Mouse (Mus musculus) liver, embryonic 14.5 days (tissue): ENCODE data around the gene Cggbp1. TPM values are rescaled to one million over a fixed set of nuclear protein-coding genes. Genes with fewer than 3 reads are reported as not detected.

ENCODE experiments used
- ATAC-seq: fragments of 200-750 bp; cut with Nextera tagmentation; 2 replicates; pipeline ENCODE4 v1.8.0; 2017; ENCODE audit warnings: moderate number of reproducible peaks, mild to moderate bottlenecking, moderate library complexity; ENCODE audit not compliant: insufficient read depth
- DNase-seq, 3 experiments: peaks; one replicate each; pipeline ENCODE4 v3.0.0-alpha.2; 2012 to 2013; ENCODE audit warnings: low read depth in 3 of 3, low spot score in 3 of 3
- H3K27ac ChIP-seq: fragments of 300-500 bp; sonication (generic); 2 replicates; pipeline ENCODE4 v1.5.1; 2014; ENCODE audit warnings: moderate library complexity, mild to moderate bottlenecking, control low read depth, inconsistent platforms
- H3K27me3 ChIP-seq: fragments of 300-500 bp; sonication (generic); 2 replicates; pipeline ENCODE4 v1.6.1; 2014; ENCODE audit warnings: mild to moderate bottlenecking, low read length, moderate library complexity; ENCODE audit not compliant: control insufficient read depth, insufficient read depth
- H3K36me3 ChIP-seq: fragments of 300-500 bp; sonication (generic); replicated peaks from 2 replicates; pipeline ENCODE4 v1.6.1; 2014; ENCODE audit warnings: low read depth; ENCODE audit not compliant: control insufficient read depth, insufficient read depth
- H3K4me1 ChIP-seq, 2 experiments: fragments of 200-500 bp in 1 of 2; fragments of 300-500 bp in 1 of 2; sonication (generic) in 1 of 2; replicated peaks; 2 replicates each; pipeline ENCODE4 v1.6.1; 2012 to 2014; ENCODE audit warnings: antibody characterized with exemption in 1 of 2, inconsistent platforms in 1 of 2, low read length in 1 of 2; ENCODE audit not compliant: control insufficient read depth in 2 of 2, insufficient read depth in 2 of 2
- H3K4me2 ChIP-seq: fragments of 300-500 bp; sonication (generic); 2 replicates; pipeline ENCODE4 v1.6.1; 2014; ENCODE audit warnings: low read depth, mild to moderate bottlenecking, control low read depth, moderate library complexity
- H3K4me3 ChIP-seq, 2 experiments: fragments of 200-500 bp in 1 of 2; fragments of 300-500 bp in 1 of 2; sonication (generic) in 1 of 2; 2 replicates each; pipeline ENCODE4 v1.5.1; 2012 to 2014; ENCODE audit warnings: low read depth in 2 of 2, low read length in 2 of 2, mild to moderate bottlenecking in 2 of 2, control low read depth in 1 of 2, inconsistent platforms in 1 of 2, moderate library complexity in 1 of 2; ENCODE audit not compliant: insufficient read depth in 1 of 2
- H3K9ac ChIP-seq: fragments of 300-500 bp; sonication (generic); replicated peaks from 2 replicates; pipeline ENCODE4 v1.6.1; 2014; ENCODE audit warnings: mild to moderate bottlenecking, control low read depth, moderate library complexity
- H3K9me3 ChIP-seq: fragments of 300-500 bp; sonication (generic); 2 replicates; pipeline ENCODE4 v1.6.1; 2016; ENCODE audit warnings: low read length, mixed read lengths; ENCODE audit not compliant: control insufficient read depth
- CTCF ChIP-seq: IDR thresholded peaks from 2 replicates; pipeline ENCODE4 v1.5.1; 2016; ENCODE audit warnings: antibody characterized with exemption, low read depth, control low read depth
- EP300 ChIP-seq: IDR thresholded peaks from 2 replicates; pipeline ENCODE4 v1.6.1; 2016; ENCODE audit warnings: antibody characterized with exemption, low read depth
- WGBS: fragments of 180-500 bp; shearing (Covaris S2); extraction: QIAGEN DNeasy Blood & Tissue Kit; methylation state at CpG from one replicate; pipeline ENCODE4 v1.1.7; 2014; ENCODE audit not compliant: insufficient replicate concordance; 5-methylcytosine and 5-hydroxymethylcytosine counted together
- polyA plus RNA-seq, 2 experiments: library from polyadenylated mRNA; depleted of rRNA in 1 of 2; stranded (reverse) in 1 of 2; unstranded in 1 of 2; fragments of >200 nt; fragmentation: Nextera tagmentation in 1 of 2; extraction: Ambion mirVana in 1 of 2; gene quantifications; 2 replicates each; pipeline versions ENCODE4 v1.2.1 to v1.2.3; 2012 to 2014

Cggbp1 gene
- polyA plus RNA-seq, 2 experiments = 11.2 to 26.0 TPM

DNA sequence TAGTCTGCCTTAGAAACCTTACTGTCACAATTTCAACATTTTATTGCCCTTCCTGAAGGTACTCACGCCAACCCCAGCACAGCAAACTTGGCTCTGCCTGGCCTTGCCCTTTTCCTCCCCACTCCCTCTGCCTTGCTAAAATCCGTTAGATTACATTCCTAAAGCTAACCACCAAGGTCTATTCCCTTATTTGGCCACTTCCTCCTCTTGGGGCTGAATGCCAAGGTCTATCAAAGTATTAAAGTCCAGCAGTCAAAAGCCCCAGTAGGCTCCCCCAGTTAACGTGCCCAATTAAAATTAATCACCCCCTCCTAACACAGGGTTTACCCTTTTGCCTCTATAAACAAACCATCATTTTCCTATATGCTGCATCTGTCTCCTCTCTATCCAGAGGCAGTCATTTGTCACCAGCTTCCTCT, 32.6 kb downstream of the Cggbp1 start:
- DNase-seq = no peak
- Histone ChIP-seq H3K27me3 (no peaks in the 10 kb centered on the region), H3K36me3 (no peaks in the 10 kb centered on the region), H3K9me3 (no peaks in the 10 kb centered on the region), H3K27ac (no peak overlapping the region), H3K4me3 (no peak overlapping the region), H3K9ac (no peak overlapping the region), H3K4me1 (peaks cover 0 to 5% of the 10 kb centered on the region in 2 experiments; a peak in 1 of 4 replicates), H3K4me2 (no peak overlapping the region)
- no peak for ATAC-seq
- TF ChIP-seq EP300 = no peak
- no peak for TF ChIP-seq CTCF
- 14% methylated on average over 3 of the region's 3 CpGs for WGBS

DNA sequence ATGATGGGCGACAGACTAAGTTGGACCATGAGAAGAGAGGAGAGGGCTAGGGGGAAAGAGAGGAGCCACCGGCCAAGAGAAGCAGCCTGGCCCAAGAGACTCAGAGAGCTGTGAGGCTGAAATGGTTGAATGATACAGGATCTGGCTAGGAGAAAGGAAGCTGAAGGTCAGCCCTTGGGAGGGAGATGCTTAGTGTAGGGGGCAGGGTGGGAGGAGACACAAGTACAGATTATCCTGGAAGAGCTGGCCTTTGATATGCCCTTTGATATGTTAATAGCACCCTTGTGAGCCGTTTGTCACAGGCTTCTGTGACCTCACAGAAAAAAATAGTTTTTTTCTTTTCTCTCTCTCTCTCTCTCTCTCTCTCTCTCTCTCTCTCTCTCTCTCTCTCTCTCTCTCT, 33.3 kb downstream of the Cggbp1 start:
- Histone ChIP-seq H3K36me3 (no peaks in the 10 kb centered on the region), H3K4me2 (no peak overlapping the region), H3K9ac (no peak overlapping the region), H3K27ac (no peak overlapping the region), H3K9me3 (no peaks in the 10 kb centered on the region), H3K27me3 (no peaks in the 10 kb centered on the region), H3K4me1 (peaks cover 0 to 5% of the 10 kb centered on the region in 2 experiments; a peak in 1 of 4 replicates), H3K4me3 (no peak overlapping the region)
- TF ChIP-seq CTCF (no peak), EP300 (no peak)
- DNase-seq = no peak
- WGBS = 43% methylated on average over 3 of the region's 3 CpGs
- ATAC-seq = no peak

DNA sequence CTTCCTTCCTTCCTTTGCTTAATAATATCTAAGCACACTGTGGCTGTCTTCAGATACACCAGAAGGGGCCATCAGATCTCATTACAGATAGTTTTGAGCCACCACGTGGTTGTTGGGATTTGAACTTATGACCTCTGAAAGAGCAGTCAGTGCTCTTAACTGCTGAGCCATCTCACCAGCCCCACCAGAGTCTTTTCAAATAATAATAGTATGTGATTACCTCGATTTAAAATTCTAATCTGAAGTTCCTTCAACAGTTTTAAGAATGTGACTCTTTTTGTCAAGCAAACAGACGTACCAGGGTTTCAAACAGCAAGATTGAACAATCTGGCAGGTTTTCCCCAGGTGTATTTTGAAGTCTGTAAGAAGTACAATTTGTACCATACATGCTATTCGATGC, 33.8 kb downstream of the Cggbp1 start:
- Histone ChIP-seq H3K9ac (no peak overlapping the region), H3K9me3 (no peaks in the 10 kb centered on the region), H3K27me3 (no peaks in the 10 kb centered on the region), H3K4me1 (peaks cover 0 to 5% of the 10 kb centered on the region in 2 experiments; a peak in 1 of 4 replicates), H3K27ac (no peak overlapping the region), H3K4me2 (no peak overlapping the region), H3K4me3 (no peak overlapping the region), H3K36me3 (no peaks in the 10 kb centered on the region)
- DNase-seq = no peak
- ATAC-seq = no peak
- WGBS = 41% methylated on average over 4 of the region's 4 CpGs
- TF ChIP-seq CTCF = no peak
- TF ChIP-seq EP300 = no peak

DNA sequence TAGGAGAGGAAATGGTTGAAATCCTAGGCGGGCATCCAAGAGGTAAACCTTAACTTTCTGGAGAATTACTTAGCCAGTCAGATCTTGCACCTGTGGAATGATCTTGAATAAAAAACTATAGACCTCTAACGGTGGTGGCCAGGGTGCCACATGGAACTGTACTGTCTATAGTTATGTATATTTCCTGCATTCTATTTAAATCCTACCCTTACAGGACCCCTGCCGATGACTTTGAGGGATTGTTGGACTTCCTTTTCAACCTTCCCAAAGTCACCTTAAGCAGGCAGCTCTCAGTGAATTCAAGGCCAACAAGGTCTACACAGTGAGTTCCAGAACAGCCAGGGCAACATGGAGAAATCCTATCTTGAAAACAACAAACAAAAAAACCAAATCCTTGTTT, 37.7 kb downstream of the Cggbp1 start:
- no peak for DNase-seq
- H3K9ac ChIP-seq = no peak overlapping the region
- H3K4me2 ChIP-seq = no peak overlapping the region
- H3K9me3 ChIP-seq = no peaks in the 10 kb centered on the region
- TF ChIP-seq CTCF = no peak
- no peak for TF ChIP-seq EP300
- no peak overlapping the region for H3K4me3 ChIP-seq
- WGBS = 67% methylated on average over 3 of the region's 3 CpGs
- no peaks in the 10 kb centered on the region for H3K27me3 ChIP-seq
- H3K36me3 ChIP-seq = no peaks in the 10 kb centered on the region
- ATAC-seq = no peak
- no peak overlapping the region for H3K27ac ChIP-seq
- H3K4me1 ChIP-seq = no peaks in the 10 kb centered on the region

DNA sequence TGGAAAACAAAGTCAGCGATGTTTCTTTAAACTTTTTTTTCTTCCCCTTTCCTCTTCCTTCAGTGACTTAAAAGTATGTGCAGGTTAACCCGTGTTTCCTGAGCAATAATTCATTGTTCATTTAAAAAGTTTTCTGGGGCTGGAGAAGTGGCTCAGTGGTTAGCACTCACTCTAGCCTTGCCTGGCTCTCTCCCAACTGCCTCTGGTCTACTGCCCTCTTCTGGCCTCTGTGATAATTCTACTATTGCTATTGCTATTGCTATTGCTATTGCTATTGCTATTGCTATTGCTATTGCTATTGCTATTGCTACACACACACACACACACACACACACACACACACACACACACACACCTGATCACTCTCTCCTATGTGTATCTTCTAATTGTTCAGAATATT, 47.3 kb downstream of the Cggbp1 start:
- DNase-seq = no peak
- WGBS = 35% methylated on average over 2 of the region's 2 CpGs
- H3K9me3 ChIP-seq = no peaks in the 10 kb centered on the region
- H3K27me3 ChIP-seq = no peaks in the 10 kb centered on the region
- H3K27ac ChIP-seq = no peak overlapping the region
- H3K9ac ChIP-seq = no peak overlapping the region
- H3K36me3 ChIP-seq = no peaks in the 10 kb centered on the region
- H3K4me2 ChIP-seq = no peak overlapping the region
- TF ChIP-seq EP300 (no peak), CTCF (peak; percentile 60)
- ATAC-seq = no peak
- H3K4me3 ChIP-seq = no peak overlapping the region
- no peaks in the 10 kb centered on the region for H3K4me1 ChIP-seq
